Mouse (Mus musculus) heart, embryonic 14.5 days (tissue): ENCODE measurements around the gene Trp53tg5. TPM values are rescaled to one million over a fixed set of nuclear protein-coding genes. Genes with fewer than 3 reads are reported as not detected.

Source experiments
- ATAC-seq: fragments of 200-750 bp; cut with Nextera tagmentation; 2 replicates; pipeline ENCODE4 v1.8.0; 2017; ENCODE audit warnings: low read depth, moderate TSS enrichment; ENCODE audit not compliant: insufficient number of reproducible peaks, insufficient read depth, low FRiP score
- H3K27ac ChIP-seq, 2 experiments: fragments of 200-500 bp in 1 of 2; fragments of 300-500 bp in 1 of 2; sonication (generic) in 1 of 2; replicated peaks in 1 of 2; 2 replicates each; pipeline ENCODE4 v1.5.1; 2012 to 2014; ENCODE audit warnings: low read depth in 2 of 2, low read length in 2 of 2, control low read depth in 1 of 2, mild to moderate bottlenecking in 1 of 2, mixed read lengths in 1 of 2; ENCODE audit not compliant: control insufficient read depth in 1 of 2, insufficient read depth in 1 of 2
- H3K27me3 ChIP-seq: fragments of 300-500 bp; sonication (generic); 2 replicates; pipeline ENCODE4 v1.6.1; 2014; ENCODE audit warnings: mild to moderate bottlenecking, low read length, control low read depth; ENCODE audit not compliant: control insufficient read depth, insufficient read depth
- H3K36me3 ChIP-seq: fragments of 300-500 bp; sonication (generic); 2 replicates; pipeline ENCODE4 v1.6.1; 2014; ENCODE audit warnings: mild to moderate bottlenecking, control low read depth, low read length, mixed read lengths; ENCODE audit not compliant: control insufficient read depth, insufficient read depth
- H3K4me1 ChIP-seq, 2 experiments: fragments of 200-500 bp in 1 of 2; fragments of 300-500 bp in 1 of 2; sonication (generic) in 1 of 2; 2 replicates each; pipeline ENCODE4 v1.6.1; 2012 to 2014; ENCODE audit warnings: low read length in 2 of 2, control low read depth in 1 of 2, mixed read lengths in 1 of 2; ENCODE audit not compliant: control insufficient read depth in 2 of 2, insufficient read depth in 2 of 2
- H3K4me2 ChIP-seq: fragments of 300-500 bp; sonication (generic); 2 replicates; pipeline ENCODE4 v1.6.1; 2014; ENCODE audit warnings: mild to moderate bottlenecking, low read length
- H3K4me3 ChIP-seq, 2 experiments: fragments of 200-500 bp in 1 of 2; fragments of 300-500 bp in 1 of 2; sonication (generic) in 1 of 2; 2 replicates each; pipeline ENCODE4 v1.5.1; 2012 to 2014; ENCODE audit warnings: low read length in 2 of 2, mild to moderate bottlenecking in 2 of 2, control low read depth in 1 of 2, low read depth in 1 of 2, moderate library complexity in 1 of 2; ENCODE audit not compliant: control insufficient read depth in 1 of 2, insufficient read depth in 1 of 2
- H3K9ac ChIP-seq: fragments of 300-500 bp; sonication (generic); 2 replicates; pipeline ENCODE4 v1.6.1; 2014; ENCODE audit warnings: mild to moderate bottlenecking, low read length
- H3K9me3 ChIP-seq: fragments of 300-500 bp; sonication (generic); 2 replicates; pipeline ENCODE4 v1.6.1; 2016; ENCODE audit warnings: low read length, control low read depth; ENCODE audit not compliant: control insufficient read depth
- WGBS: fragments of 180-500 bp; shearing (Covaris S2); extraction: QIAGEN DNeasy Blood & Tissue Kit; methylation state at CpG from one replicate; pipeline ENCODE4 v1.1.7; 2014; 5-methylcytosine and 5-hydroxymethylcytosine counted together
- polyA plus RNA-seq: library from polyadenylated mRNA; unstranded; fragments of >200 nt; fragmentation: Nextera tagmentation; extraction: Ambion mirVana; gene quantifications from 2 replicates; pipeline ENCODE4 v1.2.1, GENCODE M21; 2014

The Trp53tg5 gene
- polyA plus RNA-seq, 1 experiment from 2014 or later: not detected

DNA sequence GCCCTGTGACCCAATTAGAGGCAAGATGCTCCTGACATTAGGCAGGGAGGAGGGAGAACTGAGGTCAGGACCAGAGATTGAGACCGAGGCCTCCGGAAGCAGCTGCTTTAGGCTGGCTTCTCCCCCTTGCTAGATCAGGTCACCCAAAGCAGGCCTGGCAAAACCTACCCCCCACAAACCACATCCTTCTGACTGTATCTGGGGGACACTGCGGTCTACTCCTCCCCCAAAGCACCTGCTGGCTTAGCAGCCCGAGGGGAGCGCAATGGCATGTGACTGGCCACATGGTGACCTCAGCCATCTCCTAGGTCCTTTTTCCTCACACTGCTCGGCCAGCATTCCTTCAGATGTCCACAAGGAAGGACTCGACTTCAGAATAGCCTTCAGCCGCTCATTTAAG, 32.4 kb downstream of the Trp53tg5 start:
- Histone ChIP-seq H3K27ac (no peak overlapping the region), H3K36me3 (no peaks in the 10 kb centered on the region), H3K4me2 (peak overlapping the region; percentile 86), H3K4me3 (peak overlapping the region; percentile 67 to 68), H3K27me3 (no peaks in the 10 kb centered on the region), H3K9ac (peak overlapping the region; percentile 87; the same call in 1 of the 2 replicates), H3K9me3 (no peaks in the 10 kb centered on the region), H3K4me1 (peaks cover 25 to 61% of the 10 kb centered on the region in 2 experiments)
- 47% methylated on average over 8 of the region's 8 CpGs for WGBS
- no peak for ATAC-seq

DNA sequence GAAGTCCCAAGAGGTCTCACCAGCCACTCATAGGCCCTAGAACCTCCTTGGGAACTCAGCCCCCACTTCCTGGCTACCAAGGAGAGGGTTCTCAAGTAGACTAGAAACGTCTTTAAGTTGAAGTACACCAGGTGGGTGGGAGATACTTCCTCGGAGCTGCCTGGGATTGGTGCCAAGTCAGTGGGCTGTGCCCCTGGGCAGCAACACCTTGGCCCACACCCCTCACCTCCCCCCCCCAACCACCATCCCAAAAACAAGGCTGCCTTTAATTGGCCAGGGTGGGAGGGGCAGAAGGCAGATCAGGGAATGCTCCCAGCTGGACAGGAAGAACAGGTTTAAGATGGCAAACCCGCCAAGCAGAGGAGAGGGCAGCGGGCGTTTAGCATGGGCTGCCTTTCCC, 33.2 kb downstream of the Trp53tg5 start:
- Histone ChIP-seq H3K9me3 (no peaks in the 10 kb centered on the region), H3K9ac (no peak overlapping the region), H3K4me2 (no peak overlapping the region), H3K27me3 (no peaks in the 10 kb centered on the region), H3K36me3 (no peaks in the 10 kb centered on the region), H3K4me3 (no peak overlapping the region), H3K4me1 (peaks cover 31 to 69% of the 10 kb centered on the region in 2 experiments), H3K27ac (no peak overlapping the region)
- no peak for ATAC-seq
- WGBS: 74% methylated on average over 5 of the region's 5 CpGs

DNA sequence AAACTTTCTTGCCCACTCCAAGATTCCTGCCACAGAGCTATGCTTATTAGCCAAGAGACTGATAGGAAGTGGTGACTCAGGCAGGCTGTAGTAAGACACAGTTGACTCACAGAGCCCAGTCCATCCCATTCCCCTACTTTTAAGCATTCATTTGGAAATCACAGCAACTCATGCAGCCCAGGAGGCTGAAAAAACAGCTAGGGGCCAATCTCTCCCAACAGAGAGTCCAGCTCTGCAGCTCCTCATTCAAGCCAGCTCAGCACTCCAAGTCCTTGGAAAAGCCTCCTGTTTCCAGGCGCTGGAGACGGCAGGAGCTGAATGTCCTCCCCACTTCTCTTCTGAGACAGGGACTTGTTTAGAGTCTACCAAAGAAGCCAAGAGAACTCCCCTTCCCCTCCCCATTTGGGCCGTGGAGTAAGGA, 34.5 kb downstream of the Trp53tg5 start:
- H3K4me2 ChIP-seq: no peak overlapping the region

DNA sequence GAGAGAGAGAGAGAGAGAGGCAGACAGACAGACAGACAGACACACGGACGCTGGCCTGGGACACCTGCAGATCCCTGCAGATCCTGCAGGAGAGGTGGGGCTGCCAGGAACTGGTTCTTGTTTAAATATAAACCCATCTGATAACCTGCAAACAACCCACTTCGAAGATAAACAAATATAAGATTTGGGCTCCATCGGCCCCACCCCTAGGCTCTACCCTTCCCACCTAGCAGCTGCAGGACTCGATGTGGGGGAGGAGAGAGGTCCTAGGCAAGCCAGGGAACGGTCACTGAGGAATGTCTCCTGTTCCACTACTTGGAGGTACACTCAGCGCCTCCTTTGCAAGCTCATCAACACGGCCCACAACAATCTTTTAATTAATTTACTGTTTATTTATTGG, 35.3 kb downstream of the Trp53tg5 start:
- H3K36me3 ChIP-seq: no peaks in the 10 kb centered on the region
- H3K4me2 ChIP-seq: no peak overlapping the region
- H3K27me3 ChIP-seq: no peaks in the 10 kb centered on the region
- no peak overlapping the region for H3K4me3 ChIP-seq
- no peaks in the 10 kb centered on the region for H3K9me3 ChIP-seq
- no peak overlapping the region for H3K9ac ChIP-seq
- 64% methylated on average over 8 of the region's 8 CpGs for WGBS
- H3K27ac ChIP-seq: no peak overlapping the region
- peaks cover 33 to 69% of the 10 kb centered on the region in 2 experiments for H3K4me1 ChIP-seq
- no peak for ATAC-seq

More for the DNA sequence above, 34.5 kb downstream of the Trp53tg5 start:
- H3K27ac ChIP-seq: no peak overlapping the region
- H3K4me3 ChIP-seq: no peak overlapping the region
- no peaks in the 10 kb centered on the region for H3K9me3 ChIP-seq
- H3K36me3 ChIP-seq: no peaks in the 10 kb centered on the region
- WGBS: 49% methylated on average over 3 of the region's 3 CpGs
- ATAC-seq: no peak
- no peak overlapping the region for H3K9ac ChIP-seq
- peaks cover 34 to 71% of the 10 kb centered on the region in 2 experiments for H3K4me1 ChIP-seq
- no peaks in the 10 kb centered on the region for H3K27me3 ChIP-seq

DNA sequence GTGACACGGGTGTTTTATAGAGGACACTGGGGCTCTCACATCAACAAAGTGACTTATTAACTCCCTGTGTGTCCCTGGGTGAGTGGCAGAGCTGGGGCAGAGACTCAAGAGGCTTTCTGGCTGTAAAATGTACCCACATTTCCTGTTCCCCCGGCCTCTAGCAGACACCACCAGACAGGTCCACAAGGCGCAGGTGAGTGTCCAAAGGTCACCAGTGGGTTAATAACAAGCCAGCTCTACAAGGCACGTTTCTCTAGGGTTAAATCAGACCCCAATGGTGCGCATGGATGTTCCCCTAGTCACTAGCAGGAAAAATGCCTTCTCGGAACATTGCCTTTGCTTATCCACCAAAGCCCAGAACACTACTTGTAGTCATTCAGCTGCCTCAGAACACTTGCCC, 35.8 kb downstream of the Trp53tg5 start:
- no peaks in the 10 kb centered on the region for H3K36me3 ChIP-seq
- WGBS: 68% methylated on average over 6 of the region's 6 CpGs
- H3K27ac ChIP-seq: no peak overlapping the region
- no peak for ATAC-seq
- H3K9me3 ChIP-seq: no peaks in the 10 kb centered on the region
- H3K27me3 ChIP-seq: no peaks in the 10 kb centered on the region
- no peak overlapping the region for H3K4me3 ChIP-seq
- H3K4me2 ChIP-seq: no peak overlapping the region
- H3K4me1 ChIP-seq: peaks cover 38 to 75% of the 10 kb centered on the region in 2 experiments
- no peak overlapping the region for H3K9ac ChIP-seq

DNA sequence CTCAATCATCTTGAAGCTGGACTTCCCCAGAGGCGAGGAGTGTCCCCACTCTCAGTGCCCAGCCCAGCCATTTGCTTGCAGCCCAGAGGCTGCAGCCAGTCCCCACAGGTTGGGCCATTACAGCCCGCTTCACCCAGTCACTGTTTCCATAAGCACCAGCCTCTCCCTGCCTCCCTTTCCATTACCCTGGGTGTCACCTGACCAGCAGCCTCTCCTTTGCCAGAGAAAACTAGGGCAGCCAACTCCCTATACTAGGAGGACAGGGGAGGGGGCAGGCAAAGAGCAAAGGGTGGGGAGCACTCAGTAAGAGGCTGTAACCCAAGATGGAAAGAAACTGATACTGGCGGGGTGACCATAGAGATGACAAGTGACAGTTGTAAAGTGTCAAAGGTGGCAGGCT, 36.6 kb downstream of the Trp53tg5 start:
- Histone ChIP-seq H3K4me1 (peaks cover 43 to 77% of the 10 kb centered on the region in 2 experiments), H3K9ac (peak overlapping the region; percentile 18; the same call in 1 of the 2 replicates), H3K9me3 (no peaks in the 10 kb centered on the region), H3K4me3 (no peak overlapping the region), H3K4me2 (0 out of 2 replicates have a peak overlapping the region, but pooled peaks have one; percentile 2), H3K27ac (0 out of 4 replicates have a peak overlapping the region, but pooled peaks of 1 of the 2 experiments have one; percentile 48), H3K27me3 (no peaks in the 10 kb centered on the region), H3K36me3 (no peaks in the 10 kb centered on the region)
- WGBS: 57% methylated on average over 3 of the region's 3 CpGs
- ATAC-seq: peak; percentile 36; the same call in 1 of the 2 replicates

DNA sequence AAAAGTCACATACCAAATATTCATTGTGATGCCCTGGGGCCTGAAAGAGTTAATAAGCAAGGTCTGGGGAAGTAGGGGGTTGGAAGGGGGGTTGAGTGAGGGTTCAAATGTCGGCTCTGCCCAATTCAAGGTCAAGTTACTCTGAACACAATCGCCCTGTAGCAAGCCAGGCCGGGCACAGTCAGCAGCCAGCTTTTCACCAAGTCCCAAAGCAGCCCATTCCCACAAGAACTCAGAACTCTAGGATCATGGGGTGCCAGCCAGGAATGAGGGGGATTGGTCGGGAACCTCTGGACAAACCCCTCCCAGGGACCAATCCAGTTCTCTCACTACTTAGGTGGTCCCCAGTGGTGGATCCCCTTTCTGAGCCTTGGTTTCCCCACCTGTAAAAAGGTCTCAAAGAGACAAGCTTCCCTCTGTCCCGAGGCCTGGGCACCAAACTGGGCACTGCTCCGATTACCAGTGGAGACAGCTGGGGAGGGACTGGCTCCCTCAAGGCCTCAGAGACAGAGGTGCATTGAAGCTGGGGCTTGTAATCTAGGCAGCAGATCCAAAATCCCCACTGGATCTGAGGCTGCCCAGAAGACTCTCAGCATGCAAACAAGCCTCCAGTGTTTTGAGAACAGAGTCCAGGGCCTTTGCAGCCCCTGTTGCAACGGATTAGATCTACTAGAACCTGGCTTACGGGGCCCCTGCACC, 37.2 kb downstream of the Trp53tg5 start:
- ATAC-seq: no peak
- 30% methylated on average over 8 of the region's 8 CpGs for WGBS
- H3K9me3 ChIP-seq: no peaks in the 10 kb centered on the region
- no peaks in the 10 kb centered on the region for H3K36me3 ChIP-seq
- H3K4me2 ChIP-seq: peak overlapping the region; percentile 2; the same call in 1 of the 2 replicates
- H3K9ac ChIP-seq: peak overlapping the region; percentile 18; the same call in 1 of the 2 replicates
- no peaks in the 10 kb centered on the region for H3K27me3 ChIP-seq
- no peak overlapping the region for H3K4me3 ChIP-seq
- H3K27ac ChIP-seq: peak overlapping the region in 1 of 2 experiments; percentile 48; a peak in 1 of 4 replicates
- H3K4me1 ChIP-seq: peaks cover 47 to 77% of the 10 kb centered on the region in 2 experiments
